Mouse (Mus musculus): ENCODE data around the gene D630045J12Rik.

The D630045J12Rik gene

GRCm38 (mm10) chr6:38192952-38193351, 60.9 kb downstream of the D630045J12Rik start:
- no peak for DNase-seq (ENCODE audit: low spot score in 2 of 2)

GRCm38 (mm10) chr6:38186312-38186950, 67.4 kb downstream of the D630045J12Rik start:
- DNase-seq (ENCODE audit: low spot score in 2 of 2) = no peak

- DNase-seq (ENCODE audit: low spot score in 2 of 2) = no peak
Measured at GRCm38 (mm10) chr6:38184791-38185190, 69.0 kb downstream of the D630045J12Rik start.

GRCm38 (mm10) chr6:38181756-38182318, 72.0 kb downstream of the D630045J12Rik start:
- DNase-seq (ENCODE audit: low spot score in 2 of 2) = no peak

- no peak for DNase-seq (ENCODE audit: low spot score in 2 of 2)
Measured at GRCm38 (mm10) chr6:38180669-38181068, 73.1 kb downstream of the D630045J12Rik start.

- DNase-seq (ENCODE audit: low spot score in 2 of 2) = no peak
Measured at GRCm38 (mm10) chr6:38165385-38165784, 88.4 kb downstream of the D630045J12Rik start.

GRCm38 (mm10) chr6:38164705-38165104, 89.1 kb downstream of the D630045J12Rik start:
- DNase-seq (ENCODE audit: low spot score in 2 of 2) = peak in 1 of 2 experiments; percentile 25

GRCm38 (mm10) chr6:38162825-38163504, 90.8 kb downstream of the D630045J12Rik start:
- no peak for DNase-seq (ENCODE audit: low spot score in 2 of 2)

- DNase-seq (ENCODE audit: low spot score in 2 of 2) = no peak
Measured at GRCm38 (mm10) chr6:38160556-38160955, 93.3 kb downstream of the D630045J12Rik start.

- DNase-seq (ENCODE audit: low spot score in 2 of 2) = peak; percentile 77 to 92
Measured at GRCm38 (mm10) chr6:38160102-38160501, 93.7 kb downstream of the D630045J12Rik start.

- DNase-seq (ENCODE audit: low spot score in 2 of 2) = no peak
Measured at GRCm38 (mm10) chr6:38159576-38159975, 94.2 kb downstream of the D630045J12Rik start.

- DNase-seq (ENCODE audit: low spot score in 2 of 2) = no peak
Measured at GRCm38 (mm10) chr6:38157925-38158324, 95.9 kb downstream of the D630045J12Rik start.

- DNase-seq (ENCODE audit: low spot score in 2 of 2) = no peak
Measured at GRCm38 (mm10) chr6:38156204-38156603, 97.6 kb downstream of the D630045J12Rik start.

GRCm38 (mm10) chr6:38152305-38152704, 101.5 kb downstream of the D630045J12Rik start:
- DNase-seq (ENCODE audit: low spot score in 2 of 2) = no peak

- DNase-seq (ENCODE audit: low spot score in 2 of 2) = no peak
Measured at GRCm38 (mm10) chr6:38149483-38149882, 104.3 kb downstream of the D630045J12Rik start.

GRCm38 (mm10) chr6:38148626-38149025, 105.2 kb downstream of the D630045J12Rik start:
- no peak for DNase-seq (ENCODE audit: low spot score in 2 of 2)

GRCm38 (mm10) chr6:38147301-38147700, 106.5 kb downstream of the D630045J12Rik start:
- no peak for DNase-seq (ENCODE audit: low spot score in 2 of 2)

GRCm38 (mm10) chr6:38145463-38146065, 108.2 kb downstream of the D630045J12Rik start:
- no peak for DNase-seq (ENCODE audit: low spot score in 2 of 2)

GRCm38 (mm10) chr6:38144161-38144998, 109.4 kb downstream of the D630045J12Rik start:
- peak in 1 of 2 experiments; percentile 33 for DNase-seq (ENCODE audit: low spot score in 2 of 2)

GRCm38 (mm10) chr6:38140402-38140801, 113.4 kb downstream of the D630045J12Rik start:
- no peak for DNase-seq (ENCODE audit: low spot score in 2 of 2)

GRCm38 (mm10) chr6:38139086-38139485, 114.7 kb downstream of the D630045J12Rik start:
- no peak for DNase-seq (ENCODE audit: low spot score in 2 of 2)

Data from frontal cortex, postnatal 36 days (tissue).